Mouse (Mus musculus) gastrocnemius, adult 18-20 months (tissue): ENCODE data around the gene Gm42742. TPM values are rescaled to one million over a fixed set of nuclear protein-coding genes. Genes with fewer than 3 reads are reported as not detected.

Experiments
- DNase-seq: peaks from one replicate; pipeline ENCODE4 v3.0.0; 2021; ENCODE audit warnings: low spot score
- total RNA-seq, 2 experiments: library from RNA; stranded (reverse); gene quantifications; 2 replicates each; pipeline ENCODE4 v1.2.3; 2021

Gm42742 gene
- total RNA-seq, 2 experiments from 2014 or later: 12.9 to 16.9 TPM

- no peak for DNase-seq
These were observed 406 bp downstream of the Gm42742 start for GRCm38 (mm10) chr7:127020491-127020890.

DNA sequence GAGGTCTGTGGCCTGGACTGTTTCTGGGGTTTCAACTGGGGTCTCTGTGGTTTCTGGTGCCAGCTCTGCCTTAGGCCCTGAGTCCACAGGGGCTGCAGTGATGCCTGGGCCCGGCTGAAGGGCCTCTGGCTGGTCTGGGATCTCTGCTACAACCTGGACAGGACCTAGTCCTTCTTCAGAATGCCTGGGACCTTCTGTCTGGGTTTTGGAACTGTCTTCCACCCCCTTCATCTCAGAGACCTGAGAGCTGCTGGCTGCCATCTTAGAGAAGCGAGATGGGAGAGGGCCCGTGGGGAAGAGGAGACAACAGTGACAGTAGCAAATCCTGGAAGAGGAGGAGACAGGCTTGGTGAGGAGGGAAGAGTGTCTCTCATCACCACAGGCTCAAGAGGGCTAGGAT is 866 bp downstream of the Gm42742 start:
- no peak for DNase-seq

DNA sequence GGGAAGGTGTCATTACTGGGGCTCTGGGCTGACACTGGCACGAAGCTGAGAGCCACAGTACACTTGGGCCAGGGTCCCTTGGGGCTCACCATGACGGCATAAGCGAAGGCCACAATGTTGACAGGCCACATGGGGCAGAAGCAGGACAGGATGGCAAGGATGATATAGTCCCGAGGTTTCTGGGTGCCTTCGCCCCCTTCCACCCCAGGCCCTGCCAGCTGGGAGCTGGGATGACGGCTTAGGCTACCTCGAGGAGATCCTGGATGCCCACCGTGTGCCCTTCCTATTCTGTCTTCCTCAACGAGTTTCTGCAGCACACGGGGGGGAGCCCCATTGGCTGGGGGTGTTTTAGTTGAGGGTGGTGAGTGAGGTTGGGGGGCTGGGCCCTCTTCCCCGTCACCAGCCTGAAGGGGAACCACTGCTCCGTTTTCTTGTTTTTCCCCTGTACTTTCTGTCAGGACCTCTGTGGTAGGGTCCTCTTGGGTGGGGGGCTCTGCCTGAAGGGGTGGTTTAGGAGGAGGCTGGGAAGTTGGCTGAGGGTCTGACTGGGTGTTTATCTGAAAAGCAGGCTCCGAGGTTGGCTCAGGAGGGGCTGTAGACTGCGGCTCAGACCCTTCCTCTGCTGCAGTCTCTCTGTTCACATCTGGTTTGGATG is 1.5 kb downstream of the Gm42742 start:
- no peak for DNase-seq

- no peak for DNase-seq
These were observed 2.2 kb downstream of the Gm42742 start for GRCm38 (mm10) chr7:127018416-127019305.

GRCm38 (mm10) chr7:127017950-127018345 is 2.9 kb downstream of the Gm42742 start:
- DNase-seq: no peak

GRCm38 (mm10) chr7:127016971-127017949 is 3.6 kb downstream of the Gm42742 start, which contains the start of gene Pagr1a:
Gene Pagr1a, minus strand, starts transcription at chr7:127017352.
- DNase-seq: peak; percentile 97

DNA sequence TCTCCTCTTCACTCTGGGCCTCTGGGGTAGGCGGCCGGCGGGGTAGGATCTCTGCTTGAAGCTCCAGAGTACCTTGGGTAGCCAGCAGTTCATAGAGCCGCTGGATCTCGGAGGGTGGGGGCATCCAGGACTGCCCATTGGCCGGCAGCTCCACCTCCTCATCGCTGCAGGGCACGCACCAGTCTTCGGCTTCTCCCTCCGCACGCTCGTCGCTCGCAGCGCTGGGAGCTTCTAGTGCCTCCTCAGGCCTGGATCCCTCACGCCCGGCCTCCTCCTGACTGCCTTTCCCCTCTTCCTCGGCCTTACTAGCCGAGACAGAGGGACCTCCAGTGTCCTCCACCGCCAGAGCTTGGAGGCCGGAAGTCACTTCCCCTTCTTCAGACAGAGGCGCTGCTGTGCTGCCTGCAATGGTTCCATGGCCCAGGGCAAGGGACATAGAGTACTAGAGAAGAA is 4.4 kb downstream of the Gm42742 start:
- DNase-seq: no peak

- no peak for DNase-seq
These were observed 4.6 kb downstream of the Gm42742 start, which contains the start of gene Pagr1b for GRCm38 (mm10) chr7:127016481-127016485. Gene Pagr1b, minus strand, starts transcription at chr7:127016484.

- DNase-seq: no peak
These were observed 4.8 kb downstream of the Gm42742 start for GRCm38 (mm10) chr7:127016081-127016480.

DNA sequence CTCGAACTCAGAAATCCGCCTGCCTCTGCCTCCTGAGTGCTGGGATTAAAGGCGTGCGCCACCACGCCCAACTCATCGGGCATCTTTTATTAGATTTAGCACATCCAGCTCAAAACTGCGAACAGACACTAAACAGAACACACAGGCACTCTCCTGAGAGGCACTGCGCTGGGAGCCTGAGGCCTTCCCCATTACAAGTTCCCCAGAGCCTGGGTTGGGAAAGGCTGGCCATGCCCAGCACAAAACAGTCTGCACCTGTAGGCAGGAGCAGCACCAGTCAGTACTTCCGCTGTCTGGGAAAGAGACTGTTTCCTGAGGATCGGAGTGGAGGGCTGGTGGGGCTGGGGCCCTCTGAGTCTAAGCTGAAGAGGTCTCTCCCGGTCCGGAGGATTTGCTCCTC is 5.9 kb downstream of the Gm42742 start:
- no peak for DNase-seq

GRCm38 (mm10) chr7:127014320-127014719 is 6.6 kb downstream of the Gm42742 start, which contains the start of gene Mvp:
Gene Mvp, minus strand, starts transcription at chr7:127014621.
- peak; percentile 77 for DNase-seq

DNA sequence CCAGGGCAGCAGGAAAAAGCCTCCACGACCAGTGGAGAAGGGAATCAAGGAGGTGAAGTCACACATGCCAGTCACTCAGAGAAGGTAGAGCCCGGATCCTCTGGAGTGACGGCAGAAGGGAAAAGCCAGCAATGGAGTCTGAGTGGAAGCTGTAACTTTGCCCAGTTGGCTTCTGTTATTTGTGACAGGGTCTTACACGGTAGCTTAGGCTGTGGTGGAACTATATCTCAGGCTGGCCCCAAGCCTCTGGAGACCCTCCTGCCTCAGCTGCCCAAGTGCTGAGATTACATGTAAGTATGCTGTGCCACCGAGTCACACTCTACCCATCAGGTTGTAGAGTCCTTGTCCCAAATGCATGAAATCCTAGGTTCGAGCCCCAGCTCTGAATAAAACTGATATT is 7.5 kb downstream of the Gm42742 start:
- DNase-seq: no peak

- no peak for DNase-seq
These were observed 8.1 kb downstream of the Gm42742 start for GRCm38 (mm10) chr7:127012845-127013244.

GRCm38 (mm10) chr7:127012374-127012773 is 8.5 kb downstream of the Gm42742 start:
- no peak for DNase-seq

DNA sequence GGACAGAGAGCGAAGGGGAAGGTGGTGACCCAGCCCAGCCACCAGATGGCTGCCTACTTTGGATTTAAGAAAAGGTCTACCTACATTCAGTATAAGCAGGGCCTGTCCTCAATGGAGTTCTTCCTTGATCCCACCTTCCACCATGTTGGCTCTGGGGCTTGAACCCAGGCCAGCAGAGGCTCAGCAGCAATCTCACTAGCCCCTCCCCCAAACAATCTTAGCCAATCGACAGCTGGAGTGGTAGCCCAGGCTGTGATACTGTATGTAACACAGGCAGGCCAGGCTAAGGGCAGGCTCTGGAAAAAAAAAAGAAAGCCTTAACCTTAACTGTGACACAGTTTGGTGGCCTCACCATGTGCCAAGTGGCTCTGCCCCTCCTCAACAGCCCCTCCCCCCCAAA is 9.2 kb downstream of the Gm42742 start:
- no peak for DNase-seq

DNA sequence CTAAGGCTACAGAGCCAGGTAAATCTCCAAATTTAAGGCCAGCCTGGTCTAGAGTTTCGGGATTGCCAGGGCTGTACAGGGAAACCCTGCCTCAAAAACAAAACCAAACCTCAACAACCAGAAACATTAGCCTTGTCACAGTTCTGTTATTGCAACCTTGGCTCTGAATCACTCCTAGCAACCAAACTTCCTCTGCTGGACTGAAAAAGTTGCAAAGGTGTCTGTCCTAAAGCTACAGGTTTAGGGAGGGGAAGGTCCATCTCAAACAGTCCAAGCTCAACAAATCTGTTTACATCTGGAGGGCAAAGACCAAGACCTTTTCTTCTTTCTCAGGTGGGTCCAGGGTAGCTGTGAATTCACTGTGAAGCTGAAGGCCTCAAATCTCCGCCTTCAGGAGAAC is 9.8 kb downstream of the Gm42742 start:
- DNase-seq: no peak

DNA sequence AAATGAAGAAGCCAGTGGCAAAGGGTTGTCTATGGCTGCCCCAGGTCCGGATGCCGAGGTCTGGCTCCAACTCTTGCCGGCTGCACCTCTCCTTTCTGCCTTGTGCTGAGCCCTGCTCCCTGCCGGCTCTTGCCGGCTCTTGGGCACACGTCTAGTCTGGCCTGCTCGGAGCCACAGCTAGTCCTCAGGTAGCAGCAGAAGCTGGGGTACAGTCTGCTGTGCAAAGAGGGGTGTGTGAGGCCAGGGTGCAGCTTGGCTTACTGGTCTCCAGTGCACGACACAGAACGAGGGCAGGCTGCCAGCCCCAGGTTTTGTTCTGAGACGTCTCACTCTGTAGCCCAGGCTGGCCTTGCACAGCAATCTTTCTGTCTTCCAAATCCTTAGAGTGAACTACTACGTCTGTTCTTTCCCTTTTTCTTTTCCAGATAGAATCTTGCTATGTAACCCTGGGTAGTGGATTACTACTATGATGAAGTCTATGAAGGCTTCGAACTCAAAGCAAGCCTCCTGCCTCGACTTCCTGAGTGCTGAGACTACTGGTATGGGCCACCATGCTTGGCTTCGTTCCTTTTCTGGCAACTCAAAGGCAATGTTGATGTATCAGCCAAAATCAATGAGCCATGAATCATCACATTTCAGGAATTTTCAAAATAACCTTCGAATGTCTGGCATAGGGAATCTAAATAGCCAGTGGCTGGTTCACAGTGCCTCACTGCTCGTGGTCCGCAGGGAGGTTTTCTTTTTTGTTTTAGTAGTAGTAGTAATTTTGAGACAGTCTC is 11.4 kb downstream of the Gm42742 start:
- no peak for DNase-seq

- DNase-seq: peak; percentile 70
These were observed 12.5 kb downstream of the Gm42742 start for GRCm38 (mm10) chr7:127008239-127009019.

DNA sequence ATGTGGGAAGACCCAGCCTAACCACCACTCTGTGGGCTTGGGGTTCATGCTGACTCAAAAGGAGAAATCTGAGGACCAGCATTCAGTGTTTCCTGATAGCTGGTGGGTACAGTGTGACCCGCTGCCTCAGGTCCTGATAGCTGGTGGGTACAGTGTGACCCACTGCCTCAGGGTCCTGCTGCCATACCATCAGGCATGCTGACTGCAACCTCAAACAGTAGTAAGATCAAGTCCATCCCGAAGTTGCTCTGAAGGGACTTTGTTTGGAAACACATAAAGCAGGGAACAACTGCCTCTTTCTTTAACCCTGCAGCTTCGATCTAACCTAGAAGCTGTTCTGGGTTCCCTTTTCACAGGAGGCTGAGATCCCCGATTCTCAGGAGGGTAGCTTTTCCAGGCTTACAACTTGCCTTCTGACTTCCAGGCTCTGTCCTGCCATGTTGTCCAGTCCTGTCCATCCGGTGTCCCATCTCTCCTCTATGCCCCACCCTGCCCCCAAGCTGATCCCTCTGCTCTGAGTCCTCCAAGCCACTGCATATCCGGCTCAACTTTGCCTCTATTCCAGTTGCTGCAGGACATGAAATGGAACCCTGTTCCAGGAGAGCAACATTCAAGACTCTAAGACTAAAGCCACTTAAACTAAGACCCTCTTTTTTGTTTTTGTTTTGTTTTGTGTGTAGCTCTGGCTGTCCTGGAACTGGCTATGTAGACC is 13.4 kb downstream of the Gm42742 start:
- DNase-seq: no peak
